Mouse (Mus musculus): ENCODE measurements at regions not wholly inside any gene's neighbourhood (a gene's known extent, or its start where the extent isn't known, plus 50 kb on each side); places are given as distances from the start of the nearest gene placed in this dataset.

DNA sequence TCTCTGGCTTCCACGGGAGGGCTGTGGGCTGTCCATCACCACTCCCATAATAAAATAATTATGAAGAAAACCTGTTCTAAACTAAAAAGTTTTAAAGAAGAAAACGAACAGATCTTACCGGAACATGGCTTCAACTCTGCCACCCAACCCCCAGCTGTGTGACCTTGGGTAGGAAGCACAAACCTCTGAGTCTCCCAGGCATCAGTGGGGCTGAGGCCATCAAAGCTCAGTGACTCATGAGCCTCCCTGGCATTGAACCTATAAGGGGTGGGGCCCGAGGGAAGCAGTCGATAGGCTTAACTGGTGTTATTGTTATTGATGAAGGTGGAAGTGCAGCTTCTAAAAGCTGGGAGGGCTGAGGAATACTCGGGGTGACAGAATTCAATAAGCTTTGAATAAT is 83.1 kb upstream of the Zc3h12a start:
- ATAC-seq (ENCODE audit: poor library complexity, severe bottlenecking): no peak

DNA sequence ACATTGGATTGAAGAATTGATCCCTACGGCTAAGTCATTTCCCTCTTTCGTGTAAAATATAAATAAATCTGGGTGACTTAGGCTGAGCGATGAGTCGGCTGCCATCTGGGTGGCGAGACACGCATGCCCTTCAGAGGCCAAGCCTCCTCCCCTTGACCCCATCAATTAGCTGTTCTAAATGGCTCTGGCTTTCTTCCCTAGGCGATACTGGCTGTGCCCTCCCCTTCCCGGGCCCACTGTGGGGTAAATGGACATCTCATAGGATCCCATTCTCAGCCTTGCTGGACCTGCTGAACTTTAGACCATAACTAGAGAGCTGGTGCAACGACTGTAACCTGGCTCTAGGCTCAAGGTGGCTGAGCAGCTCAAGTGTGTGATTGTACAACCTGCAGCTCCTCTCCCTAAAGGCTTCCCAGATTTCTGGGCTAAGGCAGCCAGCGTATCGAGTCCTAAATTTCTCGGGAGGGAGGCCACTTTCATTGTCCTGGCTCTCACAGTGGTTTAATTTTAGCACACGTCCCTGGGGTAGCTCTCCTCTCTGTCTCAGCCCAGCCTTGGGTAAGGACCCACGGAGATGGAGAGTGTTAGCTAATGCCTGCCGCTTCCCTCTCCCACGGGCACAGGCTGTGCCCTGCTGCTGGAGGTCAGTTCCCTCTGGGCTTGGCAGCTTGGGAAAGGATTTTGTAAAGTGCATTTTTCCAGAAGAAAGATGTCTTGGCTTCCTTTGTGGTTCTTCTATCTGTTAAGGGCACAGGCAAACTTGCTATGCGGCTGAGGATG is 80.7 kb upstream of the Zc3h12a start:
- no peak for ATAC-seq (ENCODE audit: poor library complexity, severe bottlenecking)

DNA sequence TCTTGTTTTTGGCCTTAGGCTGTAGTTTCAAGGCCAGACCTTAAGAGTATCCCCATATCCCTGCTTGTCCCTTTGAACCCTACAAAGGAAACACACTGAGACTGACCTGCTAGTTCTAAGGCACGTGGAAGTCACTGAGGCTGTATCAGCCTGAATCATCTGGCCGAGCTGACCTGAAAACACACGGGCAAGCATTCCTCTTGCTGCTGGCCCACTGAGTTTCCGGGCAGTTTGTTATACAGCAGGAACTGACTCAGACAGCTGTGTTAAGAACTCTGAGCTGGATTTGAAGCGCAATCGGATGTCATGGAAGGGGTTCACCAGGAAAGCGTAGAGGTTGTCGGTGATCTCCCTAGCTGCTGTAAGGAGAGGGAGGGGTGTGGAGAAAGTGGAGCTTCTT is 75.9 kb upstream of the Zc3h12a start:
- ATAC-seq (ENCODE audit: poor library complexity, severe bottlenecking): no peak

DNA sequence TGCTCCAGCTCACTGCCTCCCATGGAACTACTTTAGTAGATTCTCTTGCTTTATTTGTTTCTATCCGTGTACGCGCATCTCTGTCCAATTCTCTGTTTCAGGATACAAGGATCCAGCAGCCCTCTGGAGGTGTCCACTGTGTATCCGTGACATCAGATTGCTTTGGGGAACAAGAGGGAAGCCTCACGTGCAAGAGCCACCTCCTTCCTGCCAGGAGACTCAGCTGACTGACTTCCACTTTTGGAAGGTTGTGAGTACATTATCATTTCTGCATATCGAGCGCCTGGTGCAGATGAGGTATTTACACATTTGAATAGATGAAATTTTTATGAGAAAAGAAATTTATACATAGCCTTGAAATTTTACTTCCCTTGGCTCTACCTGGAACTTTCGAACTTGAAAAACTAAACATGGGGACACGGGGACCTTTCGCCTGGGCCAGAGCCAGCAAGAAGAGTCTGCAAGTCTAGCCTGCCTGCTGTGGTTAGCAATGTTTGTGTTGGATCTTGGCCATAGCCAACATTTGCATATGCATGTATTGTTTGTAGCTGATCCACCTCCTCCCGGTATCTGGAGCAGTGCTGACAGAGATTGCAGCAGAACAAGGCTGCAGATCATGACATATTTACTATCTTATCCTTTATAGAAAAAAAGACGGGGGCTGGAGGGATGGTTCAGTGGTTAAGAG is 74.1 kb upstream of the Zc3h12a start:
- peak; percentile 35; the same call in 1 of the 2 replicates for ATAC-seq (ENCODE audit: poor library complexity, severe bottlenecking)

DNA sequence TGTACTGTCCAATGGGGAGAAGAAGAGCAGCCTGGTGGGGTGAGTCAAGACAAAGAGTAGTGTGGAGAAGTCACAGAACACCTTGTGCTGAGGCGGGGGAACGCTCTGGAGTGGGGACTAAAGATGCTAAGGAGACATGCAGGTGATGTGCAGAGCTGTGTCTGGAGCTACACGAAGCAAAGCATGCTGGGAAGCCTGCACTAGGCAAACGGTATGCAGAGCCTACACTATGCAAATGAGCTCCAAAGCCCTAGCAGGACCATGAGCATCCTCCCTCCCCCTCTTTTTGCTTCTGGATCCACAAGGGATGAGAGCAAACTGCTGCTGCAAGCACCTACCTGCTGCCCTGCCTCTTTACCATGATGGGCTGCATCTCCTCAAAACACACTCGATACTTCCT is 73.1 kb upstream of the Zc3h12a start:
- ATAC-seq (ENCODE audit: poor library complexity, severe bottlenecking): no peak

DNA sequence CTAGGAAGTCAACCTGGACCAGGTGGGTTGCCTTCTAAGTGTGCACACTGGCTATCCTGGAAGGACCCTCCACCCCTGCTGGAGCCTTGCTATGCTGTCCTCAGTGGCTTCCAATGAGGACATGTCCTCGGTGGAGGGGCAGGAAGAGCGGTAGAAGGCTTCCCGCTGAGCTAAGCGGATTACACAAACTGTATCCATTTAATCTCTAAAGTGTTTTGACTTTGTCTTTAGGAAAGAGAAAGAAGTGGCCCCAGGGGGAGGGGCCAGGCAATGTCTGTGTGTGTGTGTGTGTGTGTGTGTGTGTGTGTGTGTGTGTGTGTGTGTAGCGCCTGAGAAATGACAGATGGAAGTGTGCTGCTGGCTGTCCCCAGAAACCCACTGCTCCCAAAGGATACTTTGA is 71.6 kb upstream of the Zc3h12a start:
- ATAC-seq (ENCODE audit: poor library complexity, severe bottlenecking): no peak

DNA sequence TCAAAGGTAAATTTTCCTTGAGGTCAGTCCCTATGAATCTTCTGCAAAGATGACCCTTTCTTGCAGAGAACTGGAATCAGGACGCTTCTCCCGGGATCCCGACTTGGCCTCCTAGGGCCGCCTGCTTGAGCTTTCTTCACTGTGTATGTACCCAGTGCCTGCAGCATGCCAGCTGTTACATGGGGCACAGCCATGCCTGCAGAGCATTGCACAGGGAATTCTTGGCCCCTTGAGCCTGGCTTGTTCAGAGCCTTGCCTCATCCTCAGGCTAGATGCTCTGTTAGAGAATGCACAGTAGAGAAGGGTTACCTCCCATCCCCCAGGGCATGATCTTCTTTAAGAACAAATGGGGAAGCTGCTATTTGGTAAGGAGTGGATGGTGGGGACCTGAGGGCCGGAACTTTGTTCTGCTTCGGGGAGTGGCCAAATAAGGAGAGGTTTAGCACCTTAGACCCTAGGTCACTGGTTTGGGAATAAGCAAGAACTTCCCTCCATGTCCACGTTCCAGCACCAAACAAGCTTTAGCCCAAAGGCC is 68.3 kb upstream of the Zc3h12a start:
- peak; percentile 63 for ATAC-seq (ENCODE audit: poor library complexity, severe bottlenecking)

DNA sequence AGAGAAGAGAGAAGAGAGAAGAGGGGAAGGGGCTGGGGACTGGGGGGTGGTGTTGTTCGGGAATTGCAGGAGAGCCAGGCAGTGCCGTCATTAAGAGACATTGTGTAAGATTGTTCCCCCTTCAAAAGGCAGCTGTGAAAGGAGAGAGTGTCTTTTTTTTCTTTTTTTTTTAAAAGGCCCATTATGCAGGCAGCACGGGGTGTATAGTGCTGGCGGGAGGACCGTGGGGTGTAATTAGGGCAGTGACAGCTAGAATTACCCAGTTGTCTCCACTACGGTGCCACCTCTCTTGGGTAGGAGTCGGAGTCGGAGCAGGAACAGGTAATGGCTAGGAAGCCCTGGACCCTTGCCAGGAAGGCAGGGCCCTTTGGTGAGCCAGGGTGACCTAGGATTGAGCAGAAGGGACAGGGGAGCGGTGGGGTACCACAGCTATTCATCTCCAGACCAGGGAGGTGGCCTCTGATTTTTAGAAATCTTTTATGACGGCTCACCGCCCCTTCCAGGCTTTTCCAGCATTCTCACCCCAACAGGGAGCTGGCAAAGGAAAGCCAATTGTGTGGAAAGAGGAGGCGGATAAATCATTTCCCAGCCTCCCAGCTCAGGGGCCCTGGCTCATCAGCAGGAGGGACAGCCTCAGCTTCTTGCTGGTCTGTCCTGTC is 67.2 kb upstream of the Zc3h12a start:
- ATAC-seq (ENCODE audit: poor library complexity, severe bottlenecking): no peak

DNA sequence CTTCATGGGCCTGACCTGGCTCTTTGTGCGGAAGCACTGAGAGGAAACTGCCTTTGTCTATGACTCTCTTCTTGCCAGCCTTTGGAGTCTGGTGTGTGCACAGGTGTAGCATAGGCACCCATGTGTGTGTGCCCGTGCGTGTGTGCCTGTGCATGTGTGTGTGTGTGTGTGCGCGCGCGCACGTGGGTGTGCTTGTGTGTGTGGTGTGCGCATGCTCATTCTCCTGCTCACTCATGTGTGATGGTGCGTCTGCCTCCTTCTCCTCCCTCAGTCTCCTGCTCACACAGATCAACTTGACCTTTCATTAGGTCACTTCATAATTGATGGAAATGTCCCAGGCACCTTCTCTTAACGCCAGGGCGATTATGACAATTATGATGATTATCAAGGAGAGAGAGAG is 66.7 kb upstream of the Zc3h12a start:
- ATAC-seq (ENCODE audit: poor library complexity, severe bottlenecking): no peak

DNA sequence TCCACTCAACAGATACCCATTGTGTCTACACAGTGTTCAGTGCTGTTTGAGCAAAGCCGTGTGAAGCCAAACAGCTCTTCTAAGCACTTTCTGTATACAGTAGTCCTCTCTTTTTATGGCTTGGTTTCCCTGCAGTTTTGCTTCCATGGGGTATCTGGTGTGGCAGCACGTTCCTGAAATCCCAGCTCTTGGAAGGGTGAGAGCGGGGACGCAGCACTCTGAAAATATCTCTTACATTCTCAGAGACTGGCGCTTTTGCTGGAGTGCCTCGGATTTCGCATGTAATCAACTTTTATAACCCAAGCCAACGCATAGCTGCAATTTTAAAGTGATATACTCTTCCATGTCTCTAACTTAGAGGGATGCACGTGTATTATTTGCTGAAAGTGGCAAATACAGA is 64.0 kb upstream of the Zc3h12a start:
- no peak for ATAC-seq (ENCODE audit: poor library complexity, severe bottlenecking)

DNA sequence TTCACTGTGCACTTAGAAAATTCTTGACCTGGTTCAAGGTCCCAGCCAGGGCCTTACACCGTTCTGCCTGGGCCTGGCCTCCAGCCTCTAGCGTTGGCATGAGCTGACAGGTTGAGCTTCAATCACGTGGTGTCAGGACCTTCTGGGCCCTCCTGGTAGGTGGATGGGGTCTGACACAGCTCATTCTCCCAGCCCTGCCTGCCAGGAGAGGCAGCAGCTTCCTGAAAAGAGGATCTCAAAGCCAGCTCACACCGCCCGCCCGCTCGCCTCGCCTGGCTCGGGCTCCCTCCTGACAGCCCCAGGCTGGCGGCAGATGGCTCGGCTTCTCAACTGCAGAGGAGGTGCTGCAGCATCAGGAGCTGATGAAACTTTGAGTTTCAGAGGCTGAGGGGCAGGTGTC is 63.4 kb upstream of the Zc3h12a start:
- ATAC-seq (ENCODE audit: poor library complexity, severe bottlenecking): no peak

DNA sequence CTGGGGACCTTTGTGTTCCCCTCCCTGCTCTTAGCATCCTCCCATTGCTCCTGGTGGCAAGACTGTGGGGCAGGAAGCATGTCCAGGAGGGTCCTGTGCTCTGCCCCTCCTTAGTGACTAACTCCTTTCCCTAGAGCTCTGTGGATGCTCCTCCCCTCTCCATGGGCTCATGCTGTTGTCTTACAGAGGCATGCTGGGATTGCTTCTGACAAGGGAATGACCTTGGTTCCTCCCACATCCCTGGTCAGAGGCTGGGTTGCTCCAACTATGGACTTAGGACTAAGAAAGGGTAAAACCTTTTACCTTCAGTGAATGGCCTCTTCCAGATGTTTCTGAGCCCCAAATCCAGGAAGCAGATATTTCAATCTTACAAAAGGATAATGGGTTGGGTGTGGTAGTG is 62.3 kb upstream of the Zc3h12a start:
- ATAC-seq (ENCODE audit: poor library complexity, severe bottlenecking): no peak

DNA sequence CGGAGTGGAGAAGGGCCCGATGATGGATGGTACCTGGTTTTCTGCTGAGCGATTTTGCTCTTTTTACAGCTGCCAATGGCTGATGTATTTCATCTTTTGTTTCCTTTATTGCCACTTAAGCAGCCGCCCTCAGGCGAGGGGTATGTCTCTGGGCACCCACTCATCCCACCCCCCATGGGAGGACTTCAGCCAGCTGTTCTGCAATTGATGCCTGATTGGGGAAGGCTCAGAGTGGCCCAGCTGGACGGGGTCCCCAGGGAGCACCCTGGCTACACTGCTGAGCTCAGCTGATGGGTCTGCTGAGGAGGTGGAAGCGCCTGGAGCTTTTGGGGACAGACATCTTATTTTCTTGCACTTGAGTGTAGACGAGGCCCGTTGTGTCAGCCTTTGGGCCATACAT is 58.6 kb upstream of the Zc3h12a start:
- no peak for ATAC-seq (ENCODE audit: poor library complexity, severe bottlenecking)

DNA sequence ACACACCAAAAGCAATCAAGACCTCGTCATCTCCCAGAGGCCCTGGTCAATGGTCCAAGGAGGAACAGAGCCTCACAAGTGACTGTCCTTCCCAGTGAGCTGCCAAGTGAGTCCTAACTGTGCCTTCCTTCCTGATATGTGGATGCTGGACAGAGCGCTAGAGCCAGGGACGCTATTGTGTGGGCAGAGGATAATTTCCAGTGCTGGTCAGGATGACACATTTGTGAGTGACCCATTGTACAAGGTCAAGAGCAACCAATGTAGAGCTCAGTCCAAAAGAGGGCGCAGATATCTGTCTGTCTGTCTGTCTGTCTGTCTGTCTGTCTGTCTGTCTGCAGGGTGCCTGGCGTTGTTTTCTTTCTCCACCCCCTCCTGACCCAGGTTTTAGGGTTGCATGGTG is 57.4 kb upstream of the Zc3h12a start:
- ATAC-seq (ENCODE audit: poor library complexity, severe bottlenecking): no peak

DNA sequence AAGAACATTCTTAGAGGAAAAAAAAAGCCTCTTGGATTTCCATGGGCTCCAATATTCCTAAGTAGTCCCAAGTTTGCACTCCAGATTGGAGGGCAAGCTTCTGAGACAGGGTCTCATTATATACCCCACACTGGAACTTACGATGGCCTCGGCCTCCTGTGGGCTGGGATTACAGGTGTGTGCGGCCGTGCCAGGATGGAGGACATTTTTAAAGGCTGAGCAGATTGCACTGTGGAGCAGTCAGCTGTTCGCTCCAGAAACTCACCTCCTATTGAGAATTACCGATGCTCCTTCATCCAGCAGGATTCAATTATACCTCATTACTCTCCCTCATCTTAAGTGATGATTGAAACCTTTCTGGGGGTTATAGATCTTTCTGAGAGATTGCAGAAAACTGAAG is 53.3 kb upstream of the Zc3h12a start:
- ATAC-seq (ENCODE audit: poor library complexity, severe bottlenecking): no peak

DNA sequence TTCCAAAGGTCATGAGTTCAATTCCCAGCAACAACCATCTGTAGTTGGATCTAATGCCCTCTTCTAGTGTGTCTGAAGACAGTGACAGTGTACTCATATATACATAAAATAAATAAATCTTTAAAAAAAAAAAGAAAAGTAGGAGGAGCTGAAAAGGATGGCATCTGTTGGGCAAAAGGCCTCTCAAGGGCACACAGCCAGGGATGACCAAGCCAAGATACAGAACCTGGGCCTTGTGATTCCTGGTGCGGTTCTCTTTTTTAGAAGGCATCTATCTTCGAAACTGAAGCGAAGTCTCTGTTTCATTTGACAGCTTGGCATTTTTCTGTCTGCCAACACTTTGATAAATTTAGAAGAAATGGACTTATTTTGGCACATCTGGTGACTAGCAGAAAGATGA is 50.9 kb upstream of the Zc3h12a start:
- ATAC-seq (ENCODE audit: poor library complexity, severe bottlenecking): no peak

DNA sequence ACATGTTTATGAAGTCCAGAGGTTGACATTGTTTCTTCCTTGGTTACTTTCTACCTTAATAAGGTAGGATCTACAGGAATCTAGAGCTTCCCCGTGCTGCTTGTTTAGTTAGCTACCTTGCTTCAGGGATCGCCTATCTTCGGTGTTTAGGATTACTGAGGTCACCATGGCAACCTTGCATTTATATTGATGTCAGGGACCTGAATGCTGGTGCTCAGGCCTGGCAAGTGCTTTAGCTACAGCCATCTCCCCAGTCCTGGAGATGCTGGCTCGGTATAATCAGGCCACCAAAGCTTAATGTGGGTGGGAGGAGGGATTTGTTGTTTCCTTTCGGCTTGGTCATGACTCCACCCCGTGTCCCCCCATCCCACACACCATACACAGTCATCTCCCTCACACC is 50.0 kb upstream of the Zc3h12a start:
- no peak for ATAC-seq (ENCODE audit: poor library complexity, severe bottlenecking)
